Mouse (Mus musculus): Measurements from ENCODE around the gene Grip1. TPM values are rescaled to one million over a fixed set of nuclear protein-coding genes. Genes with fewer than 3 reads are reported as not detected.
A peak's percentile ranks its signal among the peaks of the same experiment; 100 is the strongest.

The Grip1 gene
- polyA plus RNA-seq, 1 experiment from 2014 or later: 5.0 TPM

- 84% methylated on average over 3 of the region's 3 CpGs for WGBS
- Histone ChIP-seq H3K9me3 (no peaks in the 10 kb centered on the region), H3K36me3 (no peaks in the 10 kb centered on the region)
Measured at GRCm38 (mm10) chr10:119721887-119722286, 268.3 kb downstream of the Grip1 start.

GRCm38 (mm10) chr10:119722471-119722870 lies 268.8 kb downstream of the Grip1 start:
- Histone ChIP-seq H3K4me3 (replicated peaks) (no peak overlapping the region), H3K27me3 (no peaks in the 10 kb centered on the region), H3K36me3 (no peaks in the 10 kb centered on the region), H3K4me2 (no peak overlapping the region), H3K9ac (replicated peaks) (no peak overlapping the region), H3K27ac (no peak overlapping the region), H3K9me3 (no peaks in the 10 kb centered on the region), H3K4me1 (replicated peaks) (no peaks in the 10 kb centered on the region; the same call in 1 of the 2 replicates)
- no peak for ATAC-seq (ENCODE audit: insufficient number of reproducible peaks, insufficient read depth, low FRiP score, low TSS enrichment, low read depth)
- 46% methylated on average over 2 of the region's 2 CpGs for WGBS

More at GRCm38 (mm10) chr10:119721887-119722286, 268.3 kb downstream of the Grip1 start:
- Histone ChIP-seq H3K9ac (replicated peaks) (no peak overlapping the region), H3K4me3 (replicated peaks) (no peak overlapping the region), H3K27me3 (no peaks in the 10 kb centered on the region), H3K4me1 (replicated peaks) (no peaks in the 10 kb centered on the region; the same call in 1 of the 2 replicates), H3K27ac (no peak overlapping the region), H3K4me2 (no peak overlapping the region)
- ATAC-seq (ENCODE audit: insufficient number of reproducible peaks, insufficient read depth, low FRiP score, low TSS enrichment, low read depth): no peak

- Histone ChIP-seq H3K27me3 (no peaks in the 10 kb centered on the region), H3K4me3 (replicated peaks) (no peak overlapping the region), H3K27ac (no peak overlapping the region), H3K9me3 (no peaks in the 10 kb centered on the region), H3K36me3 (no peaks in the 10 kb centered on the region), H3K9ac (replicated peaks) (no peak overlapping the region), H3K4me1 (replicated peaks) (no peaks in the 10 kb centered on the region; the same call in 1 of the 2 replicates), H3K4me2 (no peak overlapping the region)
- ATAC-seq (ENCODE audit: insufficient number of reproducible peaks, insufficient read depth, low FRiP score, low TSS enrichment, low read depth): no peak
- WGBS: 72% methylated on average over 9 of the region's 9 CpGs
Measured at GRCm38 (mm10) chr10:119723671-119724070, 270.0 kb downstream of the Grip1 start.

GRCm38 (mm10) chr10:119725363-119725762 lies 271.7 kb downstream of the Grip1 start:
- Histone ChIP-seq H3K27ac (no peak overlapping the region), H3K9me3 (no peaks in the 10 kb centered on the region), H3K36me3 (no peaks in the 10 kb centered on the region), H3K4me2 (no peak overlapping the region), H3K4me3 (replicated peaks) (no peak overlapping the region), H3K4me1 (replicated peaks) (peaks cover 9% of the 10 kb centered on the region), H3K27me3 (no peaks in the 10 kb centered on the region), H3K9ac (replicated peaks) (no peak overlapping the region)
- WGBS: 55% methylated on average over 5 of the region's 5 CpGs
- ATAC-seq (ENCODE audit: insufficient number of reproducible peaks, insufficient read depth, low FRiP score, low TSS enrichment, low read depth): no peak

- no peak overlapping the region for H3K4me2 ChIP-seq
- H3K4me1 ChIP-seq (replicated peaks): peaks cover 9% of the 10 kb centered on the region
- no peaks in the 10 kb centered on the region for H3K9me3 ChIP-seq
- no peak overlapping the region for H3K27ac ChIP-seq
- no peaks in the 10 kb centered on the region for H3K36me3 ChIP-seq
- ATAC-seq (ENCODE audit: insufficient number of reproducible peaks, insufficient read depth, low FRiP score, low TSS enrichment, low read depth): no peak
- H3K4me3 ChIP-seq (replicated peaks): no peak overlapping the region
- no peak overlapping the region for H3K9ac ChIP-seq (replicated peaks)
- WGBS: 67% methylated on average over 7 of the region's 7 CpGs
- no peaks in the 10 kb centered on the region for H3K27me3 ChIP-seq
Measured at GRCm38 (mm10) chr10:119725966-119726365, 272.3 kb downstream of the Grip1 start.

- H3K4me2 ChIP-seq: no peak overlapping the region
- no peak overlapping the region for H3K4me3 ChIP-seq (replicated peaks)
- H3K36me3 ChIP-seq: no peaks in the 10 kb centered on the region
- no peak overlapping the region for H3K9ac ChIP-seq (replicated peaks)
- no peaks in the 10 kb centered on the region for H3K9me3 ChIP-seq
- H3K27me3 ChIP-seq: no peaks in the 10 kb centered on the region
- 84% methylated on average over 6 of the region's 6 CpGs for WGBS
- peaks cover 9% of the 10 kb centered on the region for H3K4me1 ChIP-seq (replicated peaks)
- H3K27ac ChIP-seq: no peak overlapping the region
- no peak for ATAC-seq (ENCODE audit: insufficient number of reproducible peaks, insufficient read depth, low FRiP score, low TSS enrichment, low read depth)
Measured at GRCm38 (mm10) chr10:119726921-119727320, 273.3 kb downstream of the Grip1 start.

GRCm38 (mm10) chr10:119730206-119730605 lies 276.6 kb downstream of the Grip1 start:
- H3K36me3 ChIP-seq: no peaks in the 10 kb centered on the region
- H3K27me3 ChIP-seq: no peaks in the 10 kb centered on the region
- no peak overlapping the region for H3K9ac ChIP-seq (replicated peaks)
- no peak overlapping the region for H3K27ac ChIP-seq
- ATAC-seq (ENCODE audit: insufficient number of reproducible peaks, insufficient read depth, low FRiP score, low TSS enrichment, low read depth): no peak
- no peak overlapping the region for H3K4me3 ChIP-seq (replicated peaks)
- WGBS: 39% methylated on average over 5 of the region's 5 CpGs
- H3K9me3 ChIP-seq: no peaks in the 10 kb centered on the region
- H3K4me2 ChIP-seq: no peak overlapping the region
- H3K4me1 ChIP-seq (replicated peaks): peaks cover 9% of the 10 kb centered on the region

GRCm38 (mm10) chr10:119735011-119735992 lies 281.7 kb downstream of the Grip1 start:
- H3K27ac ChIP-seq: no peak overlapping the region
- peaks cover 12% of the 10 kb centered on the region for H3K4me1 ChIP-seq (replicated peaks)
- no peaks in the 10 kb centered on the region for H3K36me3 ChIP-seq
- no peak for ATAC-seq (ENCODE audit: insufficient number of reproducible peaks, insufficient read depth, low FRiP score, low TSS enrichment, low read depth)
- 79% methylated on average over 19 of the region's 19 CpGs for WGBS
- H3K4me2 ChIP-seq: no peak overlapping the region
- H3K27me3 ChIP-seq: no peaks in the 10 kb centered on the region
- no peaks in the 10 kb centered on the region for H3K9me3 ChIP-seq
- no peak overlapping the region for H3K4me3 ChIP-seq (replicated peaks)
- H3K9ac ChIP-seq (replicated peaks): no peak overlapping the region

GRCm38 (mm10) chr10:119739466-119739865 lies 285.8 kb downstream of the Grip1 start:
- no peak overlapping the region for H3K9ac ChIP-seq (replicated peaks)
- 37% methylated on average over 7 of the region's 7 CpGs for WGBS
- no peak for ATAC-seq (ENCODE audit: insufficient number of reproducible peaks, insufficient read depth, low FRiP score, low TSS enrichment, low read depth)

GRCm38 (mm10) chr10:119742722-119743121 lies 289.1 kb downstream of the Grip1 start:
- no peak overlapping the region for H3K4me3 ChIP-seq (replicated peaks)
- no peaks in the 10 kb centered on the region for H3K36me3 ChIP-seq
- no peak overlapping the region for H3K9ac ChIP-seq (replicated peaks)
- no peaks in the 10 kb centered on the region for H3K27me3 ChIP-seq
- H3K27ac ChIP-seq: no peak overlapping the region
- H3K9me3 ChIP-seq: no peaks in the 10 kb centered on the region
- no peak overlapping the region for H3K4me2 ChIP-seq
- no peak for ATAC-seq (ENCODE audit: insufficient number of reproducible peaks, insufficient read depth, low FRiP score, low TSS enrichment, low read depth)
- WGBS: 79% methylated on average over 8 of the region's 8 CpGs
- H3K4me1 ChIP-seq (replicated peaks): peaks cover 23% of the 10 kb centered on the region

More at GRCm38 (mm10) chr10:119739466-119739865, 285.8 kb downstream of the Grip1 start:
- H3K4me1 ChIP-seq (replicated peaks): peaks cover 16% of the 10 kb centered on the region
- H3K27me3 ChIP-seq: no peaks in the 10 kb centered on the region
- peak overlapping the region; percentile 46; the same call in 1 of the 2 replicates for H3K27ac ChIP-seq
- H3K4me3 ChIP-seq (replicated peaks): no peak overlapping the region
- H3K36me3 ChIP-seq: no peaks in the 10 kb centered on the region
- H3K9me3 ChIP-seq: no peaks in the 10 kb centered on the region
- H3K4me2 ChIP-seq: no peak overlapping the region

- 73% methylated on average over 6 of the region's 6 CpGs for WGBS
- no peak overlapping the region for H3K4me3 ChIP-seq (replicated peaks)
- no peak overlapping the region for H3K27ac ChIP-seq
- ATAC-seq (ENCODE audit: insufficient number of reproducible peaks, insufficient read depth, low FRiP score, low TSS enrichment, low read depth): no peak
- H3K27me3 ChIP-seq: no peaks in the 10 kb centered on the region
- H3K36me3 ChIP-seq: no peaks in the 10 kb centered on the region
- peaks cover 33% of the 10 kb centered on the region for H3K4me1 ChIP-seq (replicated peaks)
- H3K9me3 ChIP-seq: no peaks in the 10 kb centered on the region
- no peak overlapping the region for H3K4me2 ChIP-seq
- no peak overlapping the region for H3K9ac ChIP-seq (replicated peaks)
Measured at GRCm38 (mm10) chr10:119752361-119752798, 298.8 kb downstream of the Grip1 start.

Measured in limb, embryonic 12.5 days (tissue).